Mouse (Mus musculus) frontal cortex, postnatal 25 days (tissue): Measurements from ENCODE around the gene Tyrobp.

Experiments
- DNase-seq, 2 experiments: peaks; one replicate each; pipeline ENCODE4 v3.0.0; 2022; ENCODE audit warnings: low spot score in 2 of 2

Gene Tyrobp

DNA sequence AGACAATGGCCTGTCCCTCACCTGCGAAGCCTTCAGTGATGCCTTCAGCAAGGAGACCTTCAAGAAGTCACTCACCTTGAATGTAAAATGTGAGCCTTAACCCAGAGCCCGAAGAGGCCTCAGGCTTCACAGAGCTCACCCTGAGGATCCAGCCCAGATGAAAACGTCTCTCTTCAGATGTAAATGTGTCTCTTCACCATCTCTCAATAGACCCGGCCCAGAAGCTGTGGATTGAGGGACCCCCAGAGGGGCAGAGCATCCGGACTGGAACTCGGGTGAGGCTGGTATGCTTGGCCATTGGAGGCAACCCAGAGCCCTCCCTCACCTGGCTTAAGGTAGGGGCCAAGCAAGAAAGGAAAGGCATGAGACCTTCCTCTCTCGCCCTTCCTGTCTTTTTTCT is 50.0 kb downstream of the Tyrobp start:
- no peak for DNase-seq

DNA sequence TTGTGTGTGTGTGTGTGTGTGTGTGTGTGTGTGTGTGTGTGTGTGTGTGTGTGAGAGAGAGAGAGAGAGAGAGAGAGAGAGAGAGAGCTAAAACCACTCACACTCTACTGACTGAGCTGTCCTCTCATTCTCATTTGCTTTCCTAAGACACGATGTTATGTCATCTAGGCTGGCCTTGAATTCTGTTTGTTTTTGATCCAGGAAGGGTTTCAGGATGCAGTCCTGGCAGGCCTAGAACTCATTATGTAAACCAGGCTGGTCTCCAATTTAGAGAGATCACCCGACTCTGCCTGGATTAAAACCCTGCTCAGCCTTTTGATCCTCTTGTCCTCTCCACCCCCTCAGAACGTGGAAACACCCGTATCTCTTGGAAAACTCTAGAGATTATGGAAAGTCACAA is 50.4 kb downstream of the Tyrobp start:
- DNase-seq: no peak

DNA sequence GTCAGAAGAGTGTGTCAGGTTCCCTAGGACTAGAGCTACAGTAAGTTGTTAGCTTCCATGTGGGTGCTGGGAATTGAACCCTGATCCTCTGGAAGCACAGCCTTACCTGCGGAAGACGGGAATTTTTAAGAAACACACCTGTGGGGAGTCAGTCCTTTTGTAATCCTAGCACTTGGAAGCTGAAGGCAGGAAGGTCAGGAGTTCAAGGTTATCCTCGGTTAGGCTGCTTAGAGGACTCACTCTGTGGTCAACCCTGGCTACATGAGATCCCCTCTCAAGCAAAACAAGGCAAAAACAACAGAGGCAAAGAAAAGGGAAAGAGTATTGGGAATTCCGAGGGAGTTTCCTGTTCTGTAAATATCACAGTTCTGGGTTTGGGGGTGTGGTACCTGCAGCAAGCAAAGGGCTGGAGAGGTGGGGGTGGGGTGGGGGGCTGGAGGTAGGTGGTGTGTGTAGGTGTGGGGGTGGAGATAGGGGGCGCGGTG is 51.3 kb downstream of the Tyrobp start:
- DNase-seq: no peak
